ENCODE assay signal across 14 mouse cellular contexts in genomic region chrX:99509511-99509919, GRCm38 (mm10). TPM values are rescaled to one million over a fixed set of nuclear protein-coding genes. Genes with fewer than 3 reads are reported as not detected.
DNase-seq lines count a peak whose midpoint lies in the region; ATAC-seq lines count a peak whose summit lies in the region.
"Had no signal": no experiment of that assay in that cellular context is flagged by ENCODE, and none has a peak within 500 bp of the region (broad histone marks: within the 10 kb centered on the region; RNA-seq: fewer than 3 reads in every experiment).

No protein-coding gene starts in this region.

- H3K36me3 ChIP-seq in hindbrain, embryonic 12.5 days = no peaks in the 10 kb centered on the region
- no peaks in the 10 kb centered on the region for H3K36me3 ChIP-seq in hindbrain, embryonic 13.5 days
- no peaks in the 10 kb centered on the region for H3K36me3 ChIP-seq in lung, embryonic 15.5 days
- H3K36me3 ChIP-seq in forebrain, embryonic 14.5 days (ENCODE audit: control insufficient read depth, insufficient read depth, low read length) = no peaks in the 10 kb centered on the region
- H3K36me3 ChIP-seq: hindbrain, embryonic 15.5 days had no signal

- no peak overlapping the region for H3K27ac ChIP-seq in hindbrain, embryonic 12.5 days
- H3K27ac ChIP-seq in hindbrain, embryonic 13.5 days = no peak overlapping the region
- H3K27ac ChIP-seq in lung, embryonic 15.5 days = peak overlapping the region; percentile 53
- no peak overlapping the region for H3K27ac ChIP-seq in forebrain, embryonic 14.5 days (ENCODE audit: low read depth, low read length)
- H3K27ac ChIP-seq: hindbrain, embryonic 15.5 days; liver, embryonic 14.5 days had no signal

- no peak overlapping the region for H3K9ac ChIP-seq in hindbrain, embryonic 12.5 days
- H3K9ac ChIP-seq in hindbrain, embryonic 13.5 days = no peak overlapping the region
- no peak overlapping the region for H3K9ac ChIP-seq in lung, embryonic 15.5 days
- H3K9ac ChIP-seq in forebrain, embryonic 14.5 days (ENCODE audit: low read length) = no peak overlapping the region
- H3K9ac ChIP-seq: hindbrain, embryonic 15.5 days; liver, embryonic 14.5 days had no signal

- DNase-seq in lung, postnatal 4 days = no peak
- no peak for DNase-seq in forebrain, embryonic 14.5 days (ENCODE audit: low spot score)
- peak; percentile 77 for DNase-seq in retina, postnatal 1 day
- DNase-seq in cerebellum, postnatal 25 days = no peak
- no peak for DNase-seq in MN1 (ENCODE audit: low spot score)
- DNase-seq: adrenal gland, postnatal 14 days; cerebellum, adult 9-11 months; gastrocnemius, postnatal 14 days; right cerebral cortex, postnatal 25 days had no signal

- no peak overlapping the region for H3K4me3 ChIP-seq in hindbrain, embryonic 12.5 days
- H3K4me3 ChIP-seq in hindbrain, embryonic 13.5 days = no peak overlapping the region
- H3K4me3 ChIP-seq in lung, embryonic 15.5 days = no peak overlapping the region
- H3K4me3 ChIP-seq in forebrain, embryonic 14.5 days (ENCODE audit: low read depth, low read length) = no peak overlapping the region
- H3K4me3 ChIP-seq: hindbrain, embryonic 15.5 days had no signal

- peaks cover 80% of the 10 kb centered on the region for H3K27me3 ChIP-seq in hindbrain, embryonic 12.5 days
- H3K27me3 ChIP-seq in hindbrain, embryonic 13.5 days = peaks cover 57% of the 10 kb centered on the region
- H3K27me3 ChIP-seq in lung, embryonic 15.5 days = peaks cover 15% of the 10 kb centered on the region
- H3K27me3 ChIP-seq in forebrain, embryonic 14.5 days (replicated peaks; ENCODE audit: control insufficient read depth, insufficient read depth, low read length) = no peaks in the 10 kb centered on the region

- H3K4me1 ChIP-seq in hindbrain, embryonic 12.5 days = 0 out of 2 replicates have a peak, but pooled peaks cover 6% of the 10 kb centered on the region
- peaks cover 3% of the 10 kb centered on the region; the same call in 1 of the 2 replicates for H3K4me1 ChIP-seq in hindbrain, embryonic 13.5 days (replicated peaks)
- H3K4me1 ChIP-seq in lung, embryonic 15.5 days = peaks cover 11% of the 10 kb centered on the region
- no peaks in the 10 kb centered on the region for H3K4me1 ChIP-seq in forebrain, embryonic 14.5 days (ENCODE audit: control insufficient read depth, insufficient read depth, low read length)

- H3K4me2 ChIP-seq in hindbrain, embryonic 12.5 days (replicated peaks) = no peak overlapping the region
- no peak overlapping the region for H3K4me2 ChIP-seq in hindbrain, embryonic 13.5 days
- no peak overlapping the region for H3K4me2 ChIP-seq in lung, embryonic 15.5 days
- H3K4me2 ChIP-seq in forebrain, embryonic 14.5 days (ENCODE audit: low read length) = no peak overlapping the region
- H3K4me2 ChIP-seq: hindbrain, embryonic 15.5 days had no signal

- ATAC-seq in hindbrain, embryonic 12.5 days (ENCODE audit: low FRiP score) = peak; percentile 48; the same call in 1 of the 2 replicates
- no peak for ATAC-seq in hindbrain, embryonic 13.5 days (ENCODE audit: low FRiP score)
- peak; percentile 69 for ATAC-seq in lung, embryonic 15.5 days (ENCODE audit: borderline replicate concordance, extremely low read depth, low FRiP score, low TSS enrichment)
- ATAC-seq in forebrain, embryonic 14.5 days = peak; percentile 66

- H3K9me3 ChIP-seq in hindbrain, embryonic 12.5 days (replicated peaks) = no peaks in the 10 kb centered on the region
- H3K9me3 ChIP-seq in hindbrain, embryonic 13.5 days = no peaks in the 10 kb centered on the region
- H3K9me3 ChIP-seq in lung, embryonic 15.5 days = no peaks in the 10 kb centered on the region
- no peaks in the 10 kb centered on the region for H3K9me3 ChIP-seq in forebrain, embryonic 14.5 days (replicated peaks; ENCODE audit: control insufficient read depth, low read length)
- H3K9me3 ChIP-seq: hindbrain, embryonic 15.5 days had no signal

- WGBS in hindbrain, embryonic 12.5 days = 49% methylated on average over 6 of the region's 6 CpGs
- WGBS in hindbrain, embryonic 13.5 days = 30% methylated on average over 6 of the region's 6 CpGs
- 34% methylated on average over 6 of the region's 6 CpGs for WGBS in lung, embryonic 15.5 days
- WGBS in forebrain, embryonic 14.5 days = 57% methylated on average over 6 of the region's 6 CpGs

RNA-seq across cellular contexts. Expression of gene Pja1, which starts 38.4 kb away (rescaled TPM):
- 248 and 274 TPM in 2 replicates for polyA plus RNA-seq in hindbrain, embryonic 12.5 days (2016; fragmentation: Nextera tagmentation; extraction: Ambion mirVana)
- polyA plus RNA-seq in hindbrain, embryonic 13.5 days (2015; fragmentation: Nextera tagmentation; extraction: Ambion mirVana) = 327 and 330 TPM in 2 replicates
- 155 and 161 TPM in 2 replicates for polyA plus RNA-seq in lung, embryonic 15.5 days (2015; fragmentation: Nextera tagmentation; extraction: Ambion mirVana)
- 328 and 377 TPM in 2 replicates for polyA plus RNA-seq in forebrain, embryonic 14.5 days (2014; fragmentation: Nextera tagmentation; extraction: Ambion mirVana)
